ENCODE assay signal across 9 mouse cellular contexts in genomic region chr4:142153526-142153925, GRCm38 (mm10).
DNase-seq lines count a peak whose midpoint lies in the region; ATAC-seq and TF ChIP-seq lines count a peak whose summit lies in the region.
"Had no signal": no experiment of that assay in that cellular context is flagged by ENCODE, and none has a peak within 500 bp of the region (broad histone marks: within the 10 kb centered on the region; RNA-seq: fewer than 3 reads in every experiment).

No protein-coding gene starts in this region.

- no peak overlapping the region for H3K4me2 ChIP-seq in lung, embryonic 14.5 days

- H3K4me1 ChIP-seq in lung, embryonic 14.5 days (ENCODE audit: insufficient read depth), result no peaks in the 10 kb centered on the region

- 4% methylated on average over 2 of the region's 2 CpGs for WGBS in lung, embryonic 14.5 days

- peak; percentile 76 to 89 for ATAC-seq in hematopoietic stem cell, adult 5-6 weeks (replicated peaks in 1 of 2; ENCODE audit: insufficient read depth in 1 of 2, low FRiP score in 2 of 2, low TSS enrichment in 1 of 2, low read depth in 1 of 2, poor library complexity in 2 of 2, severe bottlenecking in 2 of 2)
- peak; percentile 82 for ATAC-seq in lung, embryonic 14.5 days (ENCODE audit: insufficient read depth)

- peak; percentile 100 for TF ChIP-seq CTCF in lung, embryonic 14.5 days (IDR thresholded peaks at IDR 0.05; ENCODE audit: low read depth)

- no peaks in the 10 kb centered on the region for H3K9me3 ChIP-seq in lung, embryonic 14.5 days (ENCODE audit: low read depth, low read length)
- H3K9me3 ChIP-seq: megakaryocyte, embryonic 14.5 days had no signal

- DNase-seq in MN1 (ENCODE audit: low spot score), result peak; percentile 50
- DNase-seq in cerebellum, adult 8-10 months, result peak; percentile 90
- peak; percentile 89 for DNase-seq in forelimb bud, embryonic 11.5 days (ENCODE audit: low read depth, low spot score)
- DNase-seq in layer of hippocampus, adult 8-10 months (ENCODE audit: low spot score in 2 of 2), result peak; percentile 71 to 91
- DNase-seq in lung, embryonic 14.5 days, result peak; percentile 96
- DNase-seq in ovary, adult 18-20 months (ENCODE audit: low spot score), result peak; percentile 50
- peak; percentile 41 to 42 for DNase-seq in thymus, adult 18-20 months

- no peak overlapping the region for H3K4me3 ChIP-seq in lung, embryonic 14.5 days (ENCODE audit: low read depth, low read length)
- H3K4me3 ChIP-seq: megakaryocyte, embryonic 14.5 days had no signal

- H3K9ac ChIP-seq in lung, embryonic 14.5 days, result no peak overlapping the region

- peaks cover 29% of the 10 kb centered on the region; the same call in 1 of the 2 replicates for H3K36me3 ChIP-seq in lung, embryonic 14.5 days (ENCODE audit: insufficient read depth)

- no peaks in the 10 kb centered on the region for H3K27me3 ChIP-seq in lung, embryonic 14.5 days (ENCODE audit: insufficient read depth, low read length)

- H3K27ac ChIP-seq in lung, embryonic 14.5 days (ENCODE audit: low read depth), result no peak overlapping the region

Comparison
In these comparisons a context has a peak if more than half of its experiments do, and no peak if none do; other contexts are left out.
1. DNase-seq: peak in every context shown above with its lines; median percentile 96 in lung, embryonic 14.5 days; 90 in cerebellum, adult 8-10 months; 89 in forelimb bud, embryonic 11.5 days; 81 in layer of hippocampus, adult 8-10 months; 50 in MN1; 50 in ovary, adult 18-20 months; 42 in thymus, adult 18-20 months.